Mouse (Mus musculus) left cerebral cortex, adult 9 months (tissue): ENCODE data around the gene Elmo2.

Source experiments
- DNase-seq, 2 experiments: peaks; one replicate each; pipeline ENCODE4 v3.0.0; 2022; ENCODE audit warnings: low spot score in 2 of 2

The Elmo2 gene

DNA sequence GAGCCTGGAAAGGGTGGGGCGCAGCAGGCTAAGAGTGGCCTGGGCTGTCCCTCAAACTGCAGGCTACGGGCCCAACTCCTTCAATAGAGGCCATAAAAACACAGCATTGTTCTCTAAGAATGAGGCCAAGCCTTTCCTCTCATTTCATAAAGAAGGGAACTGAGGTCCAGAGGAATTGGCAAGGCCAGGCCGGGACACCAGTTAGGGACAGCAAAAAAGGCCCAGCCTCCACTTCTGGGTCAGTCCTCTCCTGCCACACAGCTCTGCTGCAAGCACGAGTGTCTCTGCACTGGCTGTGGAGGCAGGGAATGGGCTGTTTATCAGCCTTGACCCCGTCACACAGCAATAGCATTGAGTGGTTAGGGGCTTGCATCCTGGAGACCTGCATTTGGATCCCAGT lies 2.8 kb downstream of the Elmo2 start:
- DNase-seq = no peak

DNA sequence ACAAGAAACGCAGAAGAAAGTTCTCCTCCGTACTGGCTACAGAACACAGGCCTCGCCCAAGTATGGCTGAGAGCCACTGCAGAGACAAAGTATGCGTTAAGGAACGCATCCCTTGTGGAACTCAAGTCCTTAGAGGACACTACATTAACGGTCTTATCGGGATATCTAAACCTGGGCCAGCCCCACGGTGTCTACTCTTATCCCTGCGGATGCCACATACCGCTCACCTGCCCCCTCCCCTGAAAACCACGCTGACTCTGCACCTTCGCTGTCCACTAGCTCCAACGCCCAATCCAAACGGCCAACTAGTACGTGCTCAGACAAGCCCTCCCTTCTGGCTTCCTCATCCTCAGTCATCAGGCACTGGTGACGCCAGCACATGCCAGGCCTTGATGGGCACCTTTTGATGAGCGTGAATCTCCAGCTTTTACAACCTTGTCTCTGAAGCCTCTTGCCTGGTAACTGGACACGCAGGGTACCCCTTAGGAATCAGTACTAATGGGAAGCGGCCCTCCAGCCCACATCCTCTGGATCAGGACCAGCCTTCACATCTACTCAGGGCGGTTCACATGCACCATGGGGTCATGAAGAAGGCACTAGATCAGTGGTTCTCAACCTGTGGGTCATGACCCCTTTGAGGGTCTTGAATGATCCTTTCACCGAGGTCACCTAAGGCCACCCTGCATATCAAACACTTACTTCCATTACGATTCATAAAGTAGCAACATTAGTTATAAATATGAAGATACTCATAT lies 4.1 kb downstream of the Elmo2 start:
- no peak for DNase-seq

DNA sequence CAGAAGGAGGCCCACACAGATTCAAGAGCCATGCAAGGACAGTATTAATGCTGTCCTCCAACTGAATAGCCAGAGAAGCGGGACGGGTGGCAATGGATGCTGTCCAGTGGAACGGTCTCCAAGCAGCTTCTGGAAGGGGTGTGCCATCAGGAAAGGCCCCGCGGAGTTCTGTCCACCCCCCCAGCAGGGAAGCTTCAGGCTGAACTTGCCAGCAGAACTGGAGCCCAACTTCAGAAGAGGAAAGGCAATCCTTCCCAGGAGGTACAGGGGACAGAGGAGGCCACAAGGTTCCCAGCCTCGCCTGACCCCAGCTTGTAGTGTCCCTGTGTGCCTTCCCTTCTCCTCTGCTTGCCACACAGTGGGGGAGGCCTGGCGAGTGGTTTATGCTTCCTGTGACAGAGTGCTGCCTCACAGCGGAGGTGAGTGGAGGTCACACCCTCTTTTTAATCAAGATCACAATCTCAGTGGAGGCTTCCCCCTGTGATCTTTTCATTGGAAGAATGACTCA lies 4.8 kb downstream of the Elmo2 start:
- no peak for DNase-seq

DNA sequence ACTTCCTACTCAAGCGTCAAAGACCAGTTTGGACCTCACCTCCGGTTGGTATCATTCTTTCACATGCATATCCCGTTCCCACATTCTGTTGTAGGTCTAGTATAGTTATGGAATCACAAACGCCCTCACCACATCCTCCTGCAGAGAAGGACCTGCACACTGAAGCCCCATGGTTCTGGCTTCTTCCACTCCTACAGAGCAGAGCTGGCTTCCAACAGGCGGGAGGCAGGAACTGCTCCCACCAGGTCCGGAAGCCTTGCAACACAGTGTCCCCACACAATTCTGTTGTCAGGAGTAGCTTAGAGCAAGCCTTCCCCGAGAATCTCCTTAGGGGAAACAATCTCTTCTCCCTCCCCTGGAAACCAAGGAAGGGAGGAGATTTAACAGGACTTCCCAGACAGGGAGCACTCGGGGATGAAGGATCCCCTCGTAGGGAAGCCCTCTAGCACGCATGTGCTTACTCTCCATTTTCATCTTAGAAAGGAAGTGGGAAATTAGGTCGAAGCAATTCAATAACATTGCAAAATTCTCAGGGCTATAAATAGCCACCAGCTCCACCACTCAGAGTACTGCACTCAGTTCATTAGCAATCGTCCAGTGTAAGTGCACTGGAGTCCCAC lies 5.6 kb downstream of the Elmo2 start:
- DNase-seq = peak in 1 of 2 experiments; percentile 66

DNA sequence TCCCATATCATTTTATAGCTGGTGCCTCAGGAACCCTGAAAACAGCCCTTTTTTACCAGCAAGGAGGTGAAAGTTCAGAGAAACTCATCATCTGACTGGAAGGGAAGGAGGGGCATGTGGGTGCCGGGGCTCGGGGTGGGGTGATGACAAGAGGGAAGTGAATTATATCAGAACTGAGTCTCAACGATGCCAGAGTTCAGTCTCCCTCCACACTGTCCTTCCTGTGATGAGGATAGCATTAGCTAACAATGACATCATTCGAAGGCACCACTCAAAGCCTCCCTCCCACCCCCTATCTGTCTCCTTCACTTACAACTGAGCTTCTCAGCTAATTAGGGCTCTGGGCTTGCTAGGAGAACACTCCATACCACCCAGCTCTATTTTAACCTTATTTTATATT lies 6.8 kb downstream of the Elmo2 start:
- no peak for DNase-seq

- no peak for DNase-seq
These were observed 7.3 kb downstream of the Elmo2 start for GRCm38 (mm10) chr2:165318941-165319340.

DNA sequence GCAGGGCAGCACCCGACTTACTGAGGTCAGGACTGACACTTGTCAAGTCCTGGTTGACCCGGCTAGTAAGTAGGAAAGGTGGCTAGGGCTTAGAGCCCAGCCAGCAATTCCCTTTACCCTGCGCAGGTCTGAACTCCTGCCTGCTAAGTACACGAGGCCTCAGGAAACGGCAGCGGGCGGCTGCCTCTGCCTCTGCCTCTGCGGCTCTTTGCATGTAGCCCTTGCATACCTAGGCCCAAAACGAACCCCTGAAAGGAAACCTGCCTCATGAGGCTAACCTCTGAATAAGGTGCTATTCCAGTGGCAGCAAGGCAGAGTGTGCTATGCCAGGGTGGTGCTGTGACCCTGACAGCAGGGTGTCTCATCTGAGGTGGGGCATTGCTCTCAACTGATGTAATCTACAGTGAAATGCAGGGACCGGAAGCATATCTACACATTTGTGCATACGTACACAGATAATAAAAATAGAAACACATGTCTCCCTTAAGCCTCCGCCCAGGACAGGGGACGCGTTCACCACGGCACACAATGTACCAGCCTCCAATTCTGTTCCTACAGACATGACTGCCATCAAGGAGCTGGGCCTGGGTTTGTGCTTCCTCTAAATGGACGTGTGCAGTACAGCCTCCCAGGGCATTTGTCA lies 8.5 kb downstream of the Elmo2 start:
- DNase-seq = no peak

DNA sequence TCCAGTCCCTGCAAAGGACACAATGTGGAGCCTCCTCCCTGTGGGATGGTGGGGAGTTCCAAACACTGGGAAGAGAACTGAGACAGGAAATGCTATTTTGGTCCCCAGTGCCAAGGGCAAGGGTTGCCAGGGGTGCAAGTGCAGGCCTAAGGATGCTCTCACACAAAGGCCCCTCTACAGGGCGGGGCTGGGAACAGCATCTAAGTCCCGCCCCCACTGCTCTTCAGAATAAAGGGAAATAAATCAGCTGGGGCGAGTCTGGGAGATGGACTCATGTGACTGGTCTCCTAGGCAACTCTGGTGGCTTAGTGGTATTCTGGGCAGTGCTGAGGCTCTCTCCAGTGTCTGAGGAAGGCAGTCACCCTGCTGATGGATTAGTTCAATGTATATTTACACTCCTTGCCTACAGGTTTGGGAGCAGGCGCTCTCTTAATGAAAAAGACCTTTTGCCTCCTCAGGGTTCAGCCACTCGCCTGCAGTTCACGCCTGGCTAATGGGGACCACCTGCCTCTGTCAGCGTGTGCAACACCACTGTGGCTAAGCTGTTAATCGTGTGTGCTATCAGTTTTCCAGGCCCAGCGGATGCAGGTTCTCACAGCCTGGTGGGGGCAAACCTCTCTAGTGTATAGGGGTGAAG lies 9.3 kb downstream of the Elmo2 start:
- peak; percentile 71 to 81 for DNase-seq

- no peak for DNase-seq
These were observed 10.1 kb downstream of the Elmo2 start for GRCm38 (mm10) chr2:165316204-165316603.

GRCm38 (mm10) chr2:165314197-165314596 lies 12.1 kb downstream of the Elmo2 start:
- DNase-seq = no peak

DNA sequence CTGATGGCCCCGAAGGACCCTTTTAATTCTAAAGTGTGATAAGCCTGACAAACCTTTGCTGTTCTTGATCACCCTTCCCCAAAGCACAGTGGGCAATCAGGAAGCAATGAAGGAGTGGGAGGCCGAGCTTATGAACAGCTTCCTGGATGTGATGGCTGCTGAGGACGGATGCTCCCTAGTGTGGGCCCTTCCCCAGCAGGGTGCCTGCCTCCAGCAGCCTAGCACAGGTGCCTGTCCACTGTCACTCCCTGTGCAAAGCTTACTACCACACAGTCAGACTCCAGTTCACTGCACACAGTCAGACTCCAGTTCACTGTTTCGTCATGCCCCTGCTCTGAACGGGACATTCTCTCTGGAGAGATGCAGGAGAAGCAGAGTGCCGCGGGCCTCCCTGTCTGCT lies 13.9 kb downstream of the Elmo2 start:
- DNase-seq = no peak

GRCm38 (mm10) chr2:165311577-165311976 lies 14.7 kb downstream of the Elmo2 start:
- no peak for DNase-seq

- DNase-seq = no peak
These were observed 15.4 kb downstream of the Elmo2 start for GRCm38 (mm10) chr2:165310818-165311425.

- no peak for DNase-seq
These were observed 18.5 kb downstream of the Elmo2 start for GRCm38 (mm10) chr2:165307801-165308200.

DNA sequence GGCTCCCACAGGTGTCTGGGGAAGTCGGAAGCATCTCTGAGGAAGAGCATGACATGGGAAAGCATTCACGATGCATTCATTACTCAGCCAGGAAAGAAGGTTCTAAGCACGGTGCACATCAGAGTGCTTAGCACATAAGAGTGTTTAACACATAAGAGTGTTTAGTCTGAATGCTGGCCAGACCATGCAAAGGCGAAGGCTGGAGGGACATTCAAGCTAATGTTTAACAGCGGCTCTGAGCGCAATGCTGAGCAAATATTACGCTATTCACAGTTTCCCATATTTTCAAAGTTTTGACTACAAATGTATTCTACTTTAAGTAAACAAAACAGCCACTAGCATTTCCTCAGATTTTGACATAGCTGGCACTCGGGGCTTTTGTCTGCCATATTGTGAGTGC lies 20.8 kb downstream of the Elmo2 start:
- no peak for DNase-seq

- no peak for DNase-seq
These were observed 21.5 kb downstream of the Elmo2 start for GRCm38 (mm10) chr2:165304819-165305218.

DNA sequence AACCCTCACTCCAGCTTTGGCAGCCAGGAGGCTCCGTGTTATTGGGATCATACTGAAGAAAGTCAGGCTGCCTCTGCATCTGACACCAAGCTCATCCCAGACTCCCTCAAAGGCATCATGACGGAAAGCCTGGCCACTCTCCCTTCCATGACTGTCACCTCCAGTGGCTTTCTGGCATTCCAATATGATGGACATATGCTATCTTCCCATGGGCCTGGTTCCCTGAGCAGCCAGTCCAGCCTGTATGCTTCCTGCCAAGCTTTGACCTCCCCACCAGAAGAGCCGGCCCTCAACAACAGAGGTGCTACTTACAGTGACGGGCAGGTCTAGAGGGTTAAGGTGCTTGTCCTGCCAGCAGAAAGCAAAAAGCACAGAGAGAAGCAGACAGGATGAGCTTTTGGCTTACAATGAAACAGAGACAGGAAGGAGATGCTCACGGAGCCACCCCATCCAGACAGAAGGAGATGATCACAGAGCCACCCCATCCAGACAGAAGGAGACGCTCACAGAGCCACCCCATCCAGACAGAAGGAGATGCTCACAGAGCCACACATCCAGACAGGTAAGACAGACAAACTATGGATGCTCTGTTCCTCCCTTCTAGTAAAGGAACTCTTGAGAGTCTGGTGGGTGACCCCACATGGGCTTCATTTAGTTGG lies 22.8 kb downstream of the Elmo2 start:
- DNase-seq = no peak

GRCm38 (mm10) chr2:165301409-165301808 lies 24.9 kb downstream of the Elmo2 start:
- no peak for DNase-seq

- no peak for DNase-seq
These were observed 25.4 kb downstream of the Elmo2 start for GRCm38 (mm10) chr2:165300885-165301284.

GRCm38 (mm10) chr2:165300424-165300823 lies 25.9 kb downstream of the Elmo2 start:
- no peak for DNase-seq

GRCm38 (mm10) chr2:165297429-165297828 lies 28.9 kb downstream of the Elmo2 start:
- no peak for DNase-seq
